Mouse (Mus musculus): ENCODE measurements around the gene Ormdl2. TPM values are rescaled to one million over a fixed set of nuclear protein-coding genes. Genes with fewer than 3 reads are reported as not detected.

Ormdl2 gene
- total and polyA plus RNA-seq, 2 experiments from 2014 or later = 20.2 to 32.1 TPM

GRCm38 (mm10) chr10:128779011-128779795 lies 42.2 kb downstream of the Ormdl2 start:
- TF ChIP-seq CTCF (IDR thresholded peaks at IDR 0.05; ENCODE audit: low read depth) (no peak), EP300 (IDR thresholded peaks at IDR 0.05; ENCODE audit: low read depth) (no peak; the same call in none of the 2 replicates)
- WGBS = 31% methylated on average over 8 of the region's 8 CpGs
- Histone ChIP-seq H3K9me3 (replicated peaks; ENCODE audit: control insufficient read depth, low read length) (peaks cover 5% of the 10 kb centered on the region; the same call in 1 of the 2 replicates), H3K36me3 (replicated peaks; ENCODE audit: control insufficient read depth, insufficient read depth, low read length) (no peaks in the 10 kb centered on the region), H3K4me1 (ENCODE audit: control insufficient read depth, insufficient read depth) (no peaks in the 10 kb centered on the region), H3K9ac (replicated peaks; ENCODE audit: low read depth, low read length) (no peak overlapping the region), H3K4me2 (ENCODE audit: low read depth, low read length) (peak overlapping the region; percentile 5; the same call in 1 of the 2 replicates), H3K27ac (ENCODE audit: low read depth) (peak overlapping the region; percentile 88), H3K4me3 (ENCODE audit: low read depth, low read length) (no peak overlapping the region), H3K27me3 (ENCODE audit: control insufficient read depth, insufficient read depth, low read length) (no peaks in the 10 kb centered on the region)
- peak; percentile 91 for DNase-seq (ENCODE audit: low spot score)
- peak; percentile 95 for ATAC-seq (ENCODE audit: insufficient read depth, low read depth)

- Histone ChIP-seq H3K36me3 (replicated peaks; ENCODE audit: control insufficient read depth, insufficient read depth, low read length) (no peaks in the 10 kb centered on the region), H3K27ac (ENCODE audit: low read depth) (peak overlapping the region; percentile 88), H3K9me3 (replicated peaks; ENCODE audit: control insufficient read depth, low read length) (no peaks in the 10 kb centered on the region), H3K9ac (replicated peaks; ENCODE audit: low read depth, low read length) (no peak overlapping the region), H3K4me1 (ENCODE audit: control insufficient read depth, insufficient read depth) (no peaks in the 10 kb centered on the region), H3K27me3 (ENCODE audit: control insufficient read depth, insufficient read depth, low read length) (no peaks in the 10 kb centered on the region), H3K4me3 (ENCODE audit: low read depth, low read length) (no peak overlapping the region), H3K4me2 (ENCODE audit: low read depth, low read length) (no peak overlapping the region)
- 80% methylated on average over 2 of the region's 2 CpGs for WGBS
- TF ChIP-seq EP300 (IDR thresholded peaks at IDR 0.05; ENCODE audit: low read depth) (no peak), CTCF (IDR thresholded peaks at IDR 0.05; ENCODE audit: low read depth) (no peak)
- ATAC-seq (ENCODE audit: insufficient read depth, low read depth) (no peak), DNase-seq (ENCODE audit: low spot score) (no peak)
Observed at GRCm38 (mm10) chr10:128778441-128778840, 43.0 kb downstream of the Ormdl2 start.

- no peak for DNase-seq (ENCODE audit: low spot score)
- TF ChIP-seq EP300 (IDR thresholded peaks at IDR 0.05; ENCODE audit: low read depth) = no peak
- TF ChIP-seq CTCF (IDR thresholded peaks at IDR 0.05; ENCODE audit: low read depth) = peak; percentile 40
- WGBS = 14% methylated on average over 5 of the region's 5 CpGs
Observed at GRCm38 (mm10) chr10:128773685-128774084, 47.8 kb downstream of the Ormdl2 start.

GRCm38 (mm10) chr10:128772895-128773294 lies 48.5 kb downstream of the Ormdl2 start:
- Histone ChIP-seq H3K9ac (replicated peaks; ENCODE audit: low read depth, low read length) (no peak overlapping the region), H3K36me3 (replicated peaks; ENCODE audit: control insufficient read depth, insufficient read depth, low read length) (no peaks in the 10 kb centered on the region), H3K9me3 (replicated peaks; ENCODE audit: control insufficient read depth, low read length) (no peaks in the 10 kb centered on the region), H3K4me3 (ENCODE audit: low read depth, low read length) (no peak overlapping the region), H3K4me1 (ENCODE audit: control insufficient read depth, insufficient read depth) (no peaks in the 10 kb centered on the region), H3K4me2 (ENCODE audit: low read depth, low read length) (no peak overlapping the region), H3K27me3 (ENCODE audit: control insufficient read depth, insufficient read depth, low read length) (no peaks in the 10 kb centered on the region), H3K27ac (ENCODE audit: low read depth) (no peak overlapping the region)
- DNase-seq (ENCODE audit: low spot score) (no peak), ATAC-seq (ENCODE audit: insufficient read depth, low read depth) (no peak)
- 80% methylated on average over 2 of the region's 2 CpGs for WGBS
- TF ChIP-seq CTCF (IDR thresholded peaks at IDR 0.05; ENCODE audit: low read depth) (peak; percentile 24), EP300 (IDR thresholded peaks at IDR 0.05; ENCODE audit: low read depth) (no peak)

More at GRCm38 (mm10) chr10:128773685-128774084, 47.8 kb downstream of the Ormdl2 start:
- Histone ChIP-seq H3K9me3 (replicated peaks; ENCODE audit: control insufficient read depth, low read length) (no peaks in the 10 kb centered on the region), H3K36me3 (replicated peaks; ENCODE audit: control insufficient read depth, insufficient read depth, low read length) (no peaks in the 10 kb centered on the region), H3K27ac (ENCODE audit: low read depth) (no peak overlapping the region), H3K27me3 (ENCODE audit: control insufficient read depth, insufficient read depth, low read length) (no peaks in the 10 kb centered on the region), H3K4me1 (ENCODE audit: control insufficient read depth, insufficient read depth) (no peaks in the 10 kb centered on the region), H3K4me2 (ENCODE audit: low read depth, low read length) (no peak overlapping the region), H3K4me3 (ENCODE audit: low read depth, low read length) (no peak overlapping the region), H3K9ac (replicated peaks; ENCODE audit: low read depth, low read length) (no peak overlapping the region)
- ATAC-seq (ENCODE audit: insufficient read depth, low read depth) = no peak

Other genes with a start within 250 kb of the Ormdl2 start
- 6.9 and 10.6 TPM in 2 replicates for gene Erbb3, start 232.0 kb downstream of the Ormdl2 start, total RNA-seq (2014; rRNA removed; ENCODE audit: low replicate concordance)
- gene Erbb3, start 232.0 kb downstream of the Ormdl2 start, polyA plus RNA-seq (2015; fragmentation: Nextera tagmentation; extraction: Ambion mirVana) = 3.0 and 3.1 TPM in 2 replicates
- gene Rps26, start 194.9 kb downstream of the Ormdl2 start, total RNA-seq (2014; rRNA removed; ENCODE audit: low replicate concordance) = 1,086 and 1,110 TPM in 2 replicates
- gene Rps26, start 194.9 kb downstream of the Ormdl2 start, polyA plus RNA-seq (2015; fragmentation: Nextera tagmentation; extraction: Ambion mirVana) = 341 and 360 TPM in 2 replicates
- gene Ikzf4, start 175.7 kb downstream of the Ormdl2 start, total RNA-seq (2014; rRNA removed; ENCODE audit: low replicate concordance) = 0.11 and 1.4 TPM in 2 replicates
- 0.52 and 0.59 TPM in 2 replicates for gene Ikzf4, start 175.7 kb downstream of the Ormdl2 start, polyA plus RNA-seq (2015; fragmentation: Nextera tagmentation; extraction: Ambion mirVana)
- 17.2 and 21.4 TPM in 2 replicates for gene Suox, start 147.6 kb downstream of the Ormdl2 start, total RNA-seq (2014; rRNA removed; ENCODE audit: low replicate concordance)
- gene Suox, start 147.6 kb downstream of the Ormdl2 start, polyA plus RNA-seq (2015; fragmentation: Nextera tagmentation; extraction: Ambion mirVana) = 11.9 and 12.5 TPM in 2 replicates
- gene Rab5b, start 125.4 kb downstream of the Ormdl2 start, total RNA-seq (2014; rRNA removed; ENCODE audit: low replicate concordance) = 68.1 and 75.3 TPM in 2 replicates
- 51.2 and 54.8 TPM in 2 replicates for gene Rab5b, start 125.4 kb downstream of the Ormdl2 start, polyA plus RNA-seq (2015; fragmentation: Nextera tagmentation; extraction: Ambion mirVana)
- 7.7 and 23.2 TPM in 2 replicates for gene Pmel, start 117.5 kb downstream of the Ormdl2 start, total RNA-seq (2014; rRNA removed; ENCODE audit: low replicate concordance)
- 2.0 and 3.0 TPM in 2 replicates for gene Pmel, start 117.5 kb downstream of the Ormdl2 start, polyA plus RNA-seq (2015; fragmentation: Nextera tagmentation; extraction: Ambion mirVana)
- gene Cdk2, start 116.6 kb downstream of the Ormdl2 start, total RNA-seq (2014; rRNA removed; ENCODE audit: low replicate concordance) = 71.8 and 74.7 TPM in 2 replicates
- gene Cdk2, start 116.6 kb downstream of the Ormdl2 start, polyA plus RNA-seq (2015; fragmentation: Nextera tagmentation; extraction: Ambion mirVana) = 50.9 and 53.0 TPM in 2 replicates
- 4.8 and 6.8 TPM in 2 replicates for gene Dgka, start 76.8 kb downstream of the Ormdl2 start, total RNA-seq (2014; rRNA removed; ENCODE audit: low replicate concordance)
- 4.8 and 5.2 TPM in 2 replicates for gene Dgka, start 76.8 kb downstream of the Ormdl2 start, polyA plus RNA-seq (2015; fragmentation: Nextera tagmentation; extraction: Ambion mirVana)
- gene Pym1, start 73.8 kb downstream of the Ormdl2 start, total RNA-seq (2014; rRNA removed; ENCODE audit: low replicate concordance) = 37.1 and 49.2 TPM in 2 replicates
- gene Pym1, start 73.8 kb downstream of the Ormdl2 start, polyA plus RNA-seq (2015; fragmentation: Nextera tagmentation; extraction: Ambion mirVana) = 13.7 and 16.5 TPM in 2 replicates
- 5.1 and 9.0 TPM in 2 replicates for gene Mmp19, start 30.7 kb downstream of the Ormdl2 start, total RNA-seq (2014; rRNA removed; ENCODE audit: low replicate concordance)
- gene Mmp19, start 30.7 kb downstream of the Ormdl2 start, polyA plus RNA-seq (2015; fragmentation: Nextera tagmentation; extraction: Ambion mirVana) = 1.00 and 1.5 TPM in 2 replicates
- gene Dnajc14, start 17.6 kb downstream of the Ormdl2 start, total RNA-seq (2014; rRNA removed; ENCODE audit: low replicate concordance) = 28.6 and 29.7 TPM in 2 replicates
- gene Dnajc14, start 17.6 kb downstream of the Ormdl2 start, polyA plus RNA-seq (2015; fragmentation: Nextera tagmentation; extraction: Ambion mirVana) = 27.6 and 29.8 TPM in 2 replicates
- 17.9 and 24.4 TPM in 2 replicates for gene Tmem198b, start 17.3 kb downstream of the Ormdl2 start, total RNA-seq (2014; rRNA removed; ENCODE audit: low replicate concordance)
- gene Tmem198b, start 17.3 kb downstream of the Ormdl2 start, polyA plus RNA-seq (2015; fragmentation: Nextera tagmentation; extraction: Ambion mirVana) = 11.1 and 11.6 TPM in 2 replicates
- gene Sarnp, start 4.3 kb downstream of the Ormdl2 start, total RNA-seq (2014; rRNA removed; ENCODE audit: low replicate concordance) = 19.4 and 20.0 TPM in 2 replicates
- gene Sarnp, start 4.3 kb downstream of the Ormdl2 start, polyA plus RNA-seq (2015; fragmentation: Nextera tagmentation; extraction: Ambion mirVana) = 135 and 141 TPM in 2 replicates
- gene Gdf11, start 70.1 kb upstream of the Ormdl2 start, total RNA-seq (2014; rRNA removed; ENCODE audit: low replicate concordance) = 1.6 and 6.7 TPM in 2 replicates
- gene Gdf11, start 70.1 kb upstream of the Ormdl2 start, polyA plus RNA-seq (2015; fragmentation: Nextera tagmentation; extraction: Ambion mirVana) = 1.5 and 1.7 TPM in 2 replicates
- 32.9 and 72.6 TPM in 2 replicates for gene Cd63, start 79.3 kb upstream of the Ormdl2 start, total RNA-seq (2014; rRNA removed; ENCODE audit: low replicate concordance)
- gene Cd63, start 79.3 kb upstream of the Ormdl2 start, polyA plus RNA-seq (2015; fragmentation: Nextera tagmentation; extraction: Ambion mirVana) = 381 and 398 TPM in 2 replicates
- gene Rdh5, start 101.2 kb upstream of the Ormdl2 start, total RNA-seq (2014; rRNA removed; ENCODE audit: low replicate concordance) = 7.6 and 14.3 TPM in 2 replicates
- gene Rdh5, start 101.2 kb upstream of the Ormdl2 start, polyA plus RNA-seq (2015; fragmentation: Nextera tagmentation; extraction: Ambion mirVana) = 9.3 and 11.1 TPM in 2 replicates
- 121 and 130 TPM in 2 replicates for gene Bloc1s1, start 102.4 kb upstream of the Ormdl2 start, total RNA-seq (2014; rRNA removed; ENCODE audit: low replicate concordance)
- 292 and 295 TPM in 2 replicates for gene Bloc1s1, start 102.4 kb upstream of the Ormdl2 start, polyA plus RNA-seq (2015; fragmentation: Nextera tagmentation; extraction: Ambion mirVana)
- 22.3 and 41.4 TPM in 2 replicates for gene Itga7, start 112.2 kb upstream of the Ormdl2 start, total RNA-seq (2014; rRNA removed; ENCODE audit: low replicate concordance)
- gene Itga7, start 112.2 kb upstream of the Ormdl2 start, polyA plus RNA-seq (2015; fragmentation: Nextera tagmentation; extraction: Ambion mirVana) = 18.5 and 22.7 TPM in 2 replicates
- not detected in 2 replicates for gene Mettl7b, start 139.3 kb upstream of the Ormdl2 start, total RNA-seq (2014; rRNA removed; ENCODE audit: low replicate concordance)
- gene Mettl7b, start 139.3 kb upstream of the Ormdl2 start, polyA plus RNA-seq (2015; fragmentation: Nextera tagmentation; extraction: Ambion mirVana) = not detected in 2 replicates
- gene Olfr9, start 167.8 kb upstream of the Ormdl2 start, total RNA-seq (2014; rRNA removed; ENCODE audit: low replicate concordance) = not detected in 2 replicates
- gene Olfr9, start 167.8 kb upstream of the Ormdl2 start, polyA plus RNA-seq (2015; fragmentation: Nextera tagmentation; extraction: Ambion mirVana) = not detected in 2 replicates
- gene Olfr763, start 189.1 kb upstream of the Ormdl2 start, total RNA-seq (2014; rRNA removed; ENCODE audit: low replicate concordance) = not detected in 2 replicates
- gene Olfr763, start 189.1 kb upstream of the Ormdl2 start, polyA plus RNA-seq (2015; fragmentation: Nextera tagmentation; extraction: Ambion mirVana) = not detected in 2 replicates
- gene Olfr764-ps1, start 218.3 kb upstream of the Ormdl2 start, total RNA-seq (2014; rRNA removed; ENCODE audit: low replicate concordance) = not detected in 2 replicates
- not detected in 2 replicates for gene Olfr764-ps1, start 218.3 kb upstream of the Ormdl2 start, polyA plus RNA-seq (2015; fragmentation: Nextera tagmentation; extraction: Ambion mirVana)
- not detected in 2 replicates for gene Olfr765, start 228.4 kb upstream of the Ormdl2 start, total RNA-seq (2014; rRNA removed; ENCODE audit: low replicate concordance)
- not detected in 2 replicates for gene Olfr765, start 228.4 kb upstream of the Ormdl2 start, polyA plus RNA-seq (2015; fragmentation: Nextera tagmentation; extraction: Ambion mirVana)
- gene Olfr766-ps1, start 247.3 kb upstream of the Ormdl2 start, total RNA-seq (2014; rRNA removed; ENCODE audit: low replicate concordance) = not detected in 2 replicates
- not detected in 2 replicates for gene Olfr766-ps1, start 247.3 kb upstream of the Ormdl2 start, polyA plus RNA-seq (2015; fragmentation: Nextera tagmentation; extraction: Ambion mirVana)

All from heart, postnatal 0 days (tissue).